Mouse (Mus musculus): ENCODE results near the gene Kcnk2. TPM values are rescaled to one million over a fixed set of nuclear protein-coding genes. Genes with fewer than 3 reads are reported as not detected.
A peak's percentile ranks its signal among the peaks of the same experiment; 100 is the strongest.

The Kcnk2 gene
- total and polyA plus RNA-seq, 3 experiments: 1.5 to 2.0 (median 1.9) TPM

- H3K79me2 ChIP-seq (replicated peaks; ENCODE audit: control insufficient read depth, insufficient read depth, low read length): no peaks in the 10 kb centered on the region
- intact Hi-C loops (cut with DNase I): loop anchor here (10.0 kb wide), 2 partner anchors 152 to 318 kb away; no protein-coding TSS in a partner anchor
- H3K27me3 ChIP-seq (ENCODE audit: control insufficient read depth, insufficient read depth, low read length): peaks cover 12% of the 10 kb centered on the region
- no peaks in the 10 kb centered on the region for H3K36me3 ChIP-seq (ENCODE audit: control insufficient read depth, insufficient read depth, low read length)
- no peak overlapping the region for H3K27ac ChIP-seq
- TF ChIP-seq CTCF (IDR thresholded peaks at IDR 0.05) (no peak), EP300 (IDR thresholded peaks at IDR 0.05; ENCODE audit: insufficient read depth, low read depth, low read length) (no peak), POLR2A (IDR thresholded peaks at IDR 0.05; ENCODE audit: insufficient read depth, low read depth, low read length) (no peak)
- H3K9ac ChIP-seq (ENCODE audit: low read depth, low read length): peak overlapping the region; percentile 33; the same call in 1 of the 2 replicates
- DNase-seq: peak in 1 of 2 experiments; percentile 32
- no peaks in the 10 kb centered on the region for H3K4me1 ChIP-seq (ENCODE audit: control insufficient read depth, insufficient read depth, low read length)
- peak overlapping the region; percentile 57 for H3K4me3 ChIP-seq
- WGBS: 6% methylated on average over 30 of the region's 30 CpGs
Observed at GRCm38 (mm10) chr1:189342416-189343104, 59.5 kb downstream of the Kcnk2 start.

- no peak overlapping the region for H3K27ac ChIP-seq
- H3K9ac ChIP-seq (ENCODE audit: low read depth, low read length): no peak overlapping the region
- WGBS: 32% methylated on average over 4 of the region's 4 CpGs
- no peak for DNase-seq
- no peaks in the 10 kb centered on the region for H3K36me3 ChIP-seq (ENCODE audit: control insufficient read depth, insufficient read depth, low read length)
- intact Hi-C loops (cut with DNase I): loop anchor here (10.0 kb wide), 2 partner anchors 153 to 317 kb away; no protein-coding TSS in a partner anchor
- TF ChIP-seq EP300 (IDR thresholded peaks at IDR 0.05; ENCODE audit: insufficient read depth, low read depth, low read length) (no peak), CTCF (IDR thresholded peaks at IDR 0.05) (no peak), POLR2A (IDR thresholded peaks at IDR 0.05; ENCODE audit: insufficient read depth, low read depth, low read length) (no peak)
- H3K4me1 ChIP-seq (ENCODE audit: control insufficient read depth, insufficient read depth, low read length): no peaks in the 10 kb centered on the region
- no peak overlapping the region for H3K4me3 ChIP-seq
- peaks cover 12% of the 10 kb centered on the region for H3K27me3 ChIP-seq (ENCODE audit: control insufficient read depth, insufficient read depth, low read length)
- no peaks in the 10 kb centered on the region for H3K79me2 ChIP-seq (replicated peaks; ENCODE audit: control insufficient read depth, insufficient read depth, low read length)
Observed at GRCm38 (mm10) chr1:189341381-189341917, 60.6 kb downstream of the Kcnk2 start.

GRCm38 (mm10) chr1:189315896-189316295, 86.2 kb downstream of the Kcnk2 start:
- no peaks in the 10 kb centered on the region; the same call in 1 of the 2 replicates for H3K79me2 ChIP-seq (replicated peaks; ENCODE audit: control insufficient read depth, insufficient read depth, low read length)
- no peak for TF ChIP-seq POLR2A (IDR thresholded peaks at IDR 0.05; ENCODE audit: insufficient read depth, low read depth, low read length)
- peak; percentile 51 for TF ChIP-seq CTCF (IDR thresholded peaks at IDR 0.05)
- H3K9ac ChIP-seq (ENCODE audit: low read depth, low read length): no peak overlapping the region
- no peak overlapping the region for H3K27ac ChIP-seq
- no peaks in the 10 kb centered on the region for H3K36me3 ChIP-seq (ENCODE audit: control insufficient read depth, insufficient read depth, low read length)
- 58% methylated on average over 2 of the region's 2 CpGs for WGBS
- no peaks in the 10 kb centered on the region for H3K4me1 ChIP-seq (ENCODE audit: control insufficient read depth, insufficient read depth, low read length)
- intact Hi-C loops (cut with DNase I): no loop called here
- no peak for DNase-seq
- no peaks in the 10 kb centered on the region; the same call in 1 of the 2 replicates for H3K27me3 ChIP-seq (ENCODE audit: control insufficient read depth, insufficient read depth, low read length)
- no peak overlapping the region for H3K4me3 ChIP-seq

- intact Hi-C loops (cut with DNase I): no loop called here
- DNase-seq: no peak
- WGBS: 83% methylated on average over 6 of the region's 6 CpGs
Observed at GRCm38 (mm10) chr1:189314495-189314894, 87.6 kb downstream of the Kcnk2 start.

GRCm38 (mm10) chr1:189313750-189314149, 88.3 kb downstream of the Kcnk2 start:
- intact Hi-C loops (cut with DNase I): no loop called here
- no peak for TF ChIP-seq POLR2A (IDR thresholded peaks at IDR 0.05; ENCODE audit: insufficient read depth, low read depth, low read length)
- no peak for TF ChIP-seq CTCF (IDR thresholded peaks at IDR 0.05)
- TF ChIP-seq EP300 (IDR thresholded peaks at IDR 0.05; ENCODE audit: insufficient read depth, low read depth, low read length): no peak
- H3K27ac ChIP-seq: no peak overlapping the region
- no peaks in the 10 kb centered on the region; the same call in 1 of the 2 replicates for H3K79me2 ChIP-seq (replicated peaks; ENCODE audit: control insufficient read depth, insufficient read depth, low read length)
- H3K27me3 ChIP-seq (ENCODE audit: control insufficient read depth, insufficient read depth, low read length): no peaks in the 10 kb centered on the region; the same call in 1 of the 2 replicates
- no peaks in the 10 kb centered on the region for H3K4me1 ChIP-seq (ENCODE audit: control insufficient read depth, insufficient read depth, low read length)
- H3K9ac ChIP-seq (ENCODE audit: low read depth, low read length): no peak overlapping the region
- no peaks in the 10 kb centered on the region for H3K36me3 ChIP-seq (ENCODE audit: control insufficient read depth, insufficient read depth, low read length)
- DNase-seq: no peak
- H3K4me3 ChIP-seq: no peak overlapping the region
- WGBS: 59% methylated on average over 7 of the region's 7 CpGs

More at GRCm38 (mm10) chr1:189314495-189314894, 87.6 kb downstream of the Kcnk2 start:
- H3K36me3 ChIP-seq (ENCODE audit: control insufficient read depth, insufficient read depth, low read length): no peaks in the 10 kb centered on the region
- H3K4me3 ChIP-seq: no peak overlapping the region
- no peak overlapping the region for H3K27ac ChIP-seq
- H3K27me3 ChIP-seq (ENCODE audit: control insufficient read depth, insufficient read depth, low read length): no peaks in the 10 kb centered on the region; the same call in 1 of the 2 replicates
- no peak for TF ChIP-seq POLR2A (IDR thresholded peaks at IDR 0.05; ENCODE audit: insufficient read depth, low read depth, low read length)
- TF ChIP-seq CTCF (IDR thresholded peaks at IDR 0.05): no peak
- no peak for TF ChIP-seq EP300 (IDR thresholded peaks at IDR 0.05; ENCODE audit: insufficient read depth, low read depth, low read length)
- no peak overlapping the region for H3K9ac ChIP-seq (ENCODE audit: low read depth, low read length)
- no peaks in the 10 kb centered on the region; the same call in 1 of the 2 replicates for H3K79me2 ChIP-seq (replicated peaks; ENCODE audit: control insufficient read depth, insufficient read depth, low read length)
- no peaks in the 10 kb centered on the region for H3K4me1 ChIP-seq (ENCODE audit: control insufficient read depth, insufficient read depth, low read length)

- no peak overlapping the region for H3K9ac ChIP-seq (ENCODE audit: low read depth, low read length)
- no peaks in the 10 kb centered on the region for H3K4me1 ChIP-seq (ENCODE audit: control insufficient read depth, insufficient read depth, low read length)
- 56% methylated on average over 2 of the region's 2 CpGs for WGBS
- H3K36me3 ChIP-seq (ENCODE audit: control insufficient read depth, insufficient read depth, low read length): no peaks in the 10 kb centered on the region
- no peak for DNase-seq
- no peaks in the 10 kb centered on the region for H3K27me3 ChIP-seq (ENCODE audit: control insufficient read depth, insufficient read depth, low read length)
- intact Hi-C loops (cut with DNase I): no loop called here
- no peaks in the 10 kb centered on the region for H3K79me2 ChIP-seq (replicated peaks; ENCODE audit: control insufficient read depth, insufficient read depth, low read length)
- H3K4me3 ChIP-seq: no peak overlapping the region
- TF ChIP-seq EP300 (IDR thresholded peaks at IDR 0.05; ENCODE audit: insufficient read depth, low read depth, low read length) (no peak), POLR2A (IDR thresholded peaks at IDR 0.05; ENCODE audit: insufficient read depth, low read depth, low read length) (no peak), CTCF (IDR thresholded peaks at IDR 0.05) (no peak)
- H3K27ac ChIP-seq: no peak overlapping the region
Observed at GRCm38 (mm10) chr1:189310145-189310544, 91.9 kb downstream of the Kcnk2 start.
